Mouse (Mus musculus): ENCODE measurements around the gene Med25. TPM values are rescaled to one million over a fixed set of nuclear protein-coding genes. Genes with fewer than 3 reads are reported as not detected.
A peak's percentile ranks its signal among the peaks of the same experiment; 100 is the strongest.

Med25 gene
- polyA plus RNA-seq, 1 experiment, result 25.4 TPM

- TF ChIP-seq CTCF (IDR thresholded peaks at IDR 0.05; ENCODE audit: control insufficient read depth, insufficient read depth, low read length), result no peak
- no peak for TF ChIP-seq POLR2A (IDR thresholded peaks at IDR 0.05; ENCODE audit: borderline replicate concordance, control insufficient read depth, low read depth, low read length)
- WGBS, result 89% methylated on average over 4 of the region's 4 CpGs
- Histone ChIP-seq H3K27ac (ENCODE audit: control insufficient read depth, insufficient read depth, low read depth, low read length, poor library complexity) (no peak overlapping the region), H3K4me1 (ENCODE audit: control insufficient read depth, insufficient read depth, low read length) (peaks cover 1% of the 10 kb centered on the region; the same call in 1 of the 2 replicates), H3K4me3 (replicated peaks; ENCODE audit: control insufficient read depth, low read depth, low read length) (no peak overlapping the region)
These were observed 24.4 kb upstream of the Med25 start for GRCm38 (mm10) chr7:44916881-44917280.

GRCm38 (mm10) chr7:44916191-44916590 lies 23.7 kb upstream of the Med25 start:
- no peak overlapping the region for H3K27ac ChIP-seq (ENCODE audit: control insufficient read depth, insufficient read depth, low read depth, low read length, poor library complexity)
- no peak overlapping the region for H3K4me3 ChIP-seq (replicated peaks; ENCODE audit: control insufficient read depth, low read depth, low read length)
- peaks cover 1% of the 10 kb centered on the region; the same call in 1 of the 2 replicates for H3K4me1 ChIP-seq (ENCODE audit: control insufficient read depth, insufficient read depth, low read length)
- TF ChIP-seq CTCF (IDR thresholded peaks at IDR 0.05; ENCODE audit: control insufficient read depth, insufficient read depth, low read length) (no peak), POLR2A (IDR thresholded peaks at IDR 0.05; ENCODE audit: borderline replicate concordance, control insufficient read depth, low read depth, low read length) (no peak)
- WGBS, result 93% methylated on average over 6 of the region's 6 CpGs

GRCm38 (mm10) chr7:44915314-44915713 lies 22.8 kb upstream of the Med25 start:
- no peak overlapping the region for H3K4me3 ChIP-seq (replicated peaks; ENCODE audit: control insufficient read depth, low read depth, low read length)
- H3K27ac ChIP-seq (ENCODE audit: control insufficient read depth, insufficient read depth, low read depth, low read length, poor library complexity), result no peak overlapping the region
- peaks cover 1% of the 10 kb centered on the region; the same call in 1 of the 2 replicates for H3K4me1 ChIP-seq (ENCODE audit: control insufficient read depth, insufficient read depth, low read length)
- no peak for TF ChIP-seq CTCF (IDR thresholded peaks at IDR 0.05; ENCODE audit: control insufficient read depth, insufficient read depth, low read length)
- TF ChIP-seq POLR2A (IDR thresholded peaks at IDR 0.05; ENCODE audit: borderline replicate concordance, control insufficient read depth, low read depth, low read length), result no peak
- 94% methylated on average over 9 of the region's 9 CpGs for WGBS

- Histone ChIP-seq H3K4me1 (ENCODE audit: control insufficient read depth, insufficient read depth, low read length) (peaks cover 1% of the 10 kb centered on the region; the same call in 1 of the 2 replicates), H3K4me3 (replicated peaks; ENCODE audit: control insufficient read depth, low read depth, low read length) (no peak overlapping the region), H3K27ac (ENCODE audit: control insufficient read depth, insufficient read depth, low read depth, low read length, poor library complexity) (no peak overlapping the region)
- TF ChIP-seq CTCF (IDR thresholded peaks at IDR 0.05; ENCODE audit: control insufficient read depth, insufficient read depth, low read length) (no peak), POLR2A (IDR thresholded peaks at IDR 0.05; ENCODE audit: borderline replicate concordance, control insufficient read depth, low read depth, low read length) (no peak)
- WGBS, result 97% methylated on average over 2 of the region's 2 CpGs
These were observed 21.9 kb upstream of the Med25 start for GRCm38 (mm10) chr7:44914396-44914795.

GRCm38 (mm10) chr7:44908706-44909476 lies 16.4 kb upstream of the Med25 start:
- no peak for TF ChIP-seq CTCF (IDR thresholded peaks at IDR 0.05; ENCODE audit: control insufficient read depth, insufficient read depth, low read length)
- TF ChIP-seq POLR2A (IDR thresholded peaks at IDR 0.05; ENCODE audit: borderline replicate concordance, control insufficient read depth, low read depth, low read length), result no peak
- Histone ChIP-seq H3K4me3 (replicated peaks; ENCODE audit: control insufficient read depth, low read depth, low read length) (no peak overlapping the region), H3K27ac (ENCODE audit: control insufficient read depth, insufficient read depth, low read depth, low read length, poor library complexity) (no peak overlapping the region), H3K4me1 (ENCODE audit: control insufficient read depth, insufficient read depth, low read length) (no peaks in the 10 kb centered on the region; the same call in 1 of the 2 replicates)
- 83% methylated on average over 15 of the region's 15 CpGs for WGBS

- Histone ChIP-seq H3K27ac (ENCODE audit: control insufficient read depth, insufficient read depth, low read depth, low read length, poor library complexity) (no peak overlapping the region), H3K4me3 (replicated peaks; ENCODE audit: control insufficient read depth, low read depth, low read length) (no peak overlapping the region), H3K4me1 (ENCODE audit: control insufficient read depth, insufficient read depth, low read length) (no peaks in the 10 kb centered on the region; the same call in 1 of the 2 replicates)
- WGBS, result 87% methylated on average over 20 of the region's 20 CpGs
- TF ChIP-seq POLR2A (IDR thresholded peaks at IDR 0.05; ENCODE audit: borderline replicate concordance, control insufficient read depth, low read depth, low read length), result no peak
- no peak for TF ChIP-seq CTCF (IDR thresholded peaks at IDR 0.05; ENCODE audit: control insufficient read depth, insufficient read depth, low read length)
These were observed 12.9 kb upstream of the Med25 start for GRCm38 (mm10) chr7:44905430-44905829.

GRCm38 (mm10) chr7:44901230-44901722 lies 8.8 kb upstream of the Med25 start:
- TF ChIP-seq POLR2A (IDR thresholded peaks at IDR 0.05; ENCODE audit: borderline replicate concordance, control insufficient read depth, low read depth, low read length), result peak; percentile 52; the same call in 1 of the 2 replicates
- TF ChIP-seq CTCF (IDR thresholded peaks at IDR 0.05; ENCODE audit: control insufficient read depth, insufficient read depth, low read length), result no peak
- peak overlapping the region; percentile 67 for H3K27ac ChIP-seq (ENCODE audit: control insufficient read depth, insufficient read depth, low read depth, low read length, poor library complexity)
- H3K4me1 ChIP-seq (ENCODE audit: control insufficient read depth, insufficient read depth, low read length), result no peaks in the 10 kb centered on the region; the same call in 1 of the 2 replicates
- WGBS, result 20% methylated on average over 21 of the region's 21 CpGs
- H3K4me3 ChIP-seq (replicated peaks; ENCODE audit: control insufficient read depth, low read depth, low read length), result peak overlapping the region; percentile 76

- 89% methylated on average over 11 of the region's 11 CpGs for WGBS
These were observed 8.1 kb upstream of the Med25 start for GRCm38 (mm10) chr7:44900632-44901031.

More at GRCm38 (mm10) chr7:44900632-44901031, 8.1 kb upstream of the Med25 start:
- Histone ChIP-seq H3K27ac (ENCODE audit: control insufficient read depth, insufficient read depth, low read depth, low read length, poor library complexity) (no peak overlapping the region), H3K4me1 (ENCODE audit: control insufficient read depth, insufficient read depth, low read length) (no peaks in the 10 kb centered on the region; the same call in 1 of the 2 replicates), H3K4me3 (replicated peaks; ENCODE audit: control insufficient read depth, low read depth, low read length) (no peak overlapping the region)
- TF ChIP-seq POLR2A (IDR thresholded peaks at IDR 0.05; ENCODE audit: borderline replicate concordance, control insufficient read depth, low read depth, low read length) (0 out of 2 replicates have a peak, but pooled peaks have one; percentile 4), CTCF (IDR thresholded peaks at IDR 0.05; ENCODE audit: control insufficient read depth, insufficient read depth, low read length) (no peak)

All from bone marrow, adult 2 months (tissue).